ENCODE assay signal across 9 mouse cellular contexts in the genomic region with DNA sequence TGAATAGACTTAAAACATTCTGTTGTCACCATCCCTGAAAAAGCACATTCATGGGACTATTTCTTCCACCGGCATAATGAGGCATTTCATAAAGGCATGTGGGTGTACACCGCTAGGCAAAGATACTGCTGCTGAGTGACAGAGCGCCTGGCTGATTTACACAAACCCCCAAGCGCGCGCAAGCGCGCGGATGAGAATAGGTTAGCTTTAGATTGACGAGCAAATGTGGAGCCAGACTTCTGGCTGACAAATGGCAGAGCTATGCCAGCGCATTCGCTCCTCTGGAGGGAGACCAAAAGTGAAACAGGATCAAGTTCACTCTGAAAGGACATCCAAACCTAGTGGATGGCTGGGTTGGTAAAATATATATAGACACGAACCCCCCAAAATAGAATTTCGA. TPM values are rescaled to one million over a fixed set of nuclear protein-coding genes. Genes with fewer than 3 reads are reported as not detected.
A peak's percentile ranks its signal among the peaks of the same experiment; 100 is the strongest.
DNase-seq lines count a peak whose midpoint lies in the region; ATAC-seq lines count a peak whose summit lies in the region.
"Had no signal": no experiment of that assay in that cellular context is flagged by ENCODE, and none has a peak within 500 bp of the region (broad histone marks: within the 10 kb centered on the region; RNA-seq: fewer than 3 reads in every experiment).

A gene (minus strand): TSS at position 130 of the 400 bp plus-strand sequence.

- no peaks in the 10 kb centered on the region for H3K27me3 ChIP-seq in kidney, embryonic 15.5 days
- peaks cover 7% of the 10 kb centered on the region for H3K27me3 ChIP-seq in forebrain, embryonic 16.5 days (replicated peaks; ENCODE audit: control insufficient read depth, insufficient read depth, low read length)
- no peaks in the 10 kb centered on the region for H3K27me3 ChIP-seq in heart, embryonic 15.5 days
- no peaks in the 10 kb centered on the region for H3K27me3 ChIP-seq in stomach, embryonic 16.5 days (ENCODE audit: control insufficient read depth, insufficient read depth, low read length)

- no peaks in the 10 kb centered on the region for H3K36me3 ChIP-seq in kidney, embryonic 15.5 days
- H3K36me3 ChIP-seq in forebrain, embryonic 16.5 days (ENCODE audit: control insufficient read depth, insufficient read depth) = no peaks in the 10 kb centered on the region
- H3K36me3 ChIP-seq in heart, embryonic 15.5 days = no peaks in the 10 kb centered on the region
- no peaks in the 10 kb centered on the region for H3K36me3 ChIP-seq in stomach, embryonic 16.5 days (ENCODE audit: control insufficient read depth, insufficient read depth, low read length)
- H3K36me3 ChIP-seq: G1E had no signal

- 71% methylated on average over 14 of the region's 14 CpGs for WGBS in kidney, embryonic 15.5 days
- 19% methylated on average over 14 of the region's 14 CpGs for WGBS in forebrain, embryonic 16.5 days
- 45% methylated on average over 14 of the region's 14 CpGs for WGBS in heart, embryonic 15.5 days
- 76% methylated on average over 14 of the region's 14 CpGs for WGBS in stomach, embryonic 16.5 days

- H3K4me3 ChIP-seq in kidney, embryonic 15.5 days (replicated peaks) = no peak within 1 kb of the TSS
- H3K4me3 ChIP-seq in forebrain, embryonic 16.5 days (replicated peaks; ENCODE audit: low read length) = no peak within 1 kb of the TSS
- H3K4me3 ChIP-seq in heart, embryonic 15.5 days = peak within 1 kb of the TSS; percentile 24
- no peak within 1 kb of the TSS for H3K4me3 ChIP-seq in stomach, embryonic 16.5 days (replicated peaks; ENCODE audit: low read length)

- H3K27ac ChIP-seq in kidney, embryonic 15.5 days = no peak within 1 kb of the TSS
- no peak within 1 kb of the TSS for H3K27ac ChIP-seq in forebrain, embryonic 16.5 days (ENCODE audit: low read length)
- peak within 1 kb of the TSS; percentile 76 for H3K27ac ChIP-seq in heart, embryonic 15.5 days
- no peak within 1 kb of the TSS for H3K27ac ChIP-seq in stomach, embryonic 16.5 days (ENCODE audit: low read length)

- no peak within 1 kb of the TSS for H3K4me2 ChIP-seq in kidney, embryonic 15.5 days
- peak within 1 kb of the TSS; percentile 15 for H3K4me2 ChIP-seq in forebrain, embryonic 16.5 days (ENCODE audit: low read length)
- H3K4me2 ChIP-seq in heart, embryonic 15.5 days = peak within 1 kb of the TSS; percentile 49
- H3K4me2 ChIP-seq in stomach, embryonic 16.5 days (ENCODE audit: low read depth, low read length) = no peak within 1 kb of the TSS

- H3K4me1 ChIP-seq in kidney, embryonic 15.5 days = peaks cover 20% of the 10 kb centered on the region
- H3K4me1 ChIP-seq in forebrain, embryonic 16.5 days (replicated peaks; ENCODE audit: control insufficient read depth, insufficient read depth, low read length) = peaks cover 8% of the 10 kb centered on the region
- peaks cover 17% of the 10 kb centered on the region for H3K4me1 ChIP-seq in heart, embryonic 15.5 days (replicated peaks)
- no peaks in the 10 kb centered on the region for H3K4me1 ChIP-seq in stomach, embryonic 16.5 days (ENCODE audit: control insufficient read depth, insufficient read depth, low read length)

- no peaks in the 10 kb centered on the region for H3K9me3 ChIP-seq in kidney, embryonic 15.5 days (replicated peaks)
- H3K9me3 ChIP-seq in forebrain, embryonic 16.5 days (ENCODE audit: control insufficient read depth, low read length) = no peaks in the 10 kb centered on the region
- H3K9me3 ChIP-seq in heart, embryonic 15.5 days (replicated peaks) = no peaks in the 10 kb centered on the region
- no peaks in the 10 kb centered on the region for H3K9me3 ChIP-seq in stomach, embryonic 16.5 days (replicated peaks; ENCODE audit: control insufficient read depth, low read length)
- H3K9me3 ChIP-seq: G1E had no signal

- no peak within 1 kb of the TSS for H3K9ac ChIP-seq in kidney, embryonic 15.5 days
- H3K9ac ChIP-seq in forebrain, embryonic 16.5 days (replicated peaks; ENCODE audit: low read depth, low read length) = no peak within 1 kb of the TSS
- no peak within 1 kb of the TSS for H3K9ac ChIP-seq in heart, embryonic 15.5 days
- H3K9ac ChIP-seq in stomach, embryonic 16.5 days (ENCODE audit: low read length) = no peak within 1 kb of the TSS

- intact Hi-C loops in left cerebral cortex, postnatal 14 days (cut with DNase I) = loop anchor here (5.0 kb wide), 2 partner anchors 680 to 730 kb away; no protein-coding TSS in a partner anchor

- ATAC-seq in kidney, embryonic 15.5 days (replicated peaks; ENCODE audit: low FRiP score) = 0 out of 2 replicates have a peak, but pooled peaks have one; percentile 18
- peak; percentile 96 for ATAC-seq in forebrain, embryonic 16.5 days
- peak; percentile 61; the same call in 1 of the 2 replicates for ATAC-seq in heart, embryonic 15.5 days (replicated peaks; ENCODE audit: insufficient number of reproducible peaks, insufficient read depth, low FRiP score, low read depth)
- no peak for ATAC-seq in stomach, embryonic 16.5 days (ENCODE audit: insufficient read depth, low FRiP score)

- no peak for DNase-seq in kidney, postnatal 25 days
- DNase-seq in left cerebral cortex, postnatal 14 days (ENCODE audit: low spot score in 2 of 2) = peak; percentile 69 to 74
- no peak for DNase-seq in MN1 (ENCODE audit: low spot score)
- DNase-seq in adrenal gland, adult 2 months = no peak

RNA-seq across cellular contexts. Expression of the gene that starts here (rescaled TPM):
- 16.2 and 16.9 TPM in 2 replicates for polyA plus RNA-seq in kidney, embryonic 15.5 days (2015; fragmentation: Nextera tagmentation; extraction: Ambion mirVana)
- polyA plus RNA-seq in forebrain, embryonic 16.5 days (2015; fragmentation: Nextera tagmentation; extraction: Ambion mirVana) = not detected in 2 replicates
- 0.38 and 0.63 TPM in 2 replicates for polyA plus RNA-seq in heart, embryonic 15.5 days (2015; fragmentation: Nextera tagmentation; extraction: Ambion mirVana)
- under 1 TPM; 0.18 to 0.21 TPM for total RNA-seq in left cerebral cortex, postnatal 14 days (2021)
- polyA plus RNA-seq in stomach, embryonic 16.5 days (2015; fragmentation: Nextera tagmentation; extraction: Ambion mirVana) = 15.8 and 16.4 TPM in 2 replicates
- total RNA-seq in adrenal gland, adult 2 months (2021) = not detected
- not detected in 2 replicates for polyA plus RNA-seq in adrenal gland, adult 2 months (2012; rRNA removed)
- polyA plus RNA-seq: G1E had no signal

Comparison
In these comparisons a context has a peak if more than half of its experiments do, and no peak if none do; other contexts are left out.
1. RNA of the gene that starts here (polyA plus RNA-seq): 16.2 to 16.9 TPM in kidney, embryonic 15.5 days and 15.8 to 16.4 TPM in stomach, embryonic 16.5 days; 0.38 to 0.63 TPM in heart, embryonic 15.5 days, not detected in forebrain, embryonic 16.5 days and not detected in adrenal gland, adult 2 months; every median in the first group is over 10 times any median in the second.
2. Peak in ATAC-seq and H3K4me2 ChIP-seq in forebrain, embryonic 16.5 days; RNA of the gene not detected or under 1 TPM.
3. Peak in ATAC-seq, H3K4me3 ChIP-seq, H3K27ac ChIP-seq and H3K4me2 ChIP-seq in heart, embryonic 15.5 days; RNA of the gene not detected or under 1 TPM.
4. Peak in DNase-seq in left cerebral cortex, postnatal 14 days; RNA of the gene not detected or under 1 TPM.